Mouse (Mus musculus) olfactory bulb, adult 2 months (tissue): ENCODE results near the gene Zbed5.

Experiments used
- CTCF ChIP-seq: fragments of 200-500 bp; IDR thresholded peaks from 2 replicates; pipeline ENCODE4 v1.5.1; 2012; ENCODE audit warnings: low read depth, mild to moderate bottlenecking, low read length, moderate library complexity; ENCODE audit not compliant: insufficient read depth
- POLR2A ChIP-seq: fragments of 200-500 bp; IDR thresholded peaks from 2 replicates; pipeline ENCODE4 v1.6.1; 2012; ENCODE audit warnings: mild to moderate bottlenecking, low read depth, low read length, moderate library complexity; ENCODE audit not compliant: insufficient read depth

GRCm38 (mm10) chr5:129847558-129847820 is 48.0 kb upstream of the Zbed5 start:
- TF ChIP-seq CTCF (no peak), POLR2A (no peak)
